Mouse (Mus musculus): ENCODE results near the gene 4833423E24Rik.

Gene 4833423E24Rik

DNA sequence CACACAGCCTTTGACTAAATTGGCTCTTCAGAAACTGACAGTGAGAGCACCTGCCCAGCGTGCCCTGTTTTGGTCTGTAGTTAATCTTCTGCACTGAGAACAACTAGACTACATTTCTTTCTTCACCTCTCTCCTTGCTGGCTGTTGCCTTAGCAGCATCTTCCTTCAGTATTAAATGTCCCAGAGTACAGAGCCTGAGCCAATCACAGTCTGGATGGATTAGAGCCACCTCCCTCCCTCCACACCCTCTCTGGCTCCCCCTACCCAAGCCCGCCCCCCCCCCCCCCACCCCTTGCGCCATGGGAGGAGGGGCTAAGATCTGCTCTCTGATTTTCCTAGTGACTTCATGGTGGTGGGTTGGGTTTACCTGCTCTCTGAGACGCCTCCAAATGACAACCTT is at the start of gene 4833423E24Rik:
Gene 4833423E24Rik, minus strand, starts transcription at position 146 of the 400 bp plus-strand sequence.
- DNase-seq (ENCODE audit: low spot score): no peak

DNA sequence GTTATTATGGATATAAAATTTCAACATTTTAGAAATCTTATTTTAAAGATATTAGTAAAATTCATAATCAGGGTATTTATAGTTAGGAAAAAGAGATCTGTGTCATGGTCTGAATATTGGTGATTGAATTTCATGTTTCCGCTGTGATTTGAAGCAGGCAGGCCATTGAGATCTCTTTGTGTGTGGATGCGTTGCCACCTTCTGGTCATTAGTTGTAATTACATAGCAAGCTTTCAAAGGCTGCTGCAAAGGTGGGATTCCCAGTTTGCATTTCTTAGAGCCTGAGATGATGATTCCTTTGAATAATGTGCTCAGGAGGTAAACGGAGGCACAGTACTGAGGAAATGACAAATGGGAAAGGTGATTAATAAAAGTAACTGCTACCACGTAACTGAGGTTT is 42.4 kb upstream of the 4833423E24Rik start:
- DNase-seq (ENCODE audit: low spot score): peak; percentile 18

DNA sequence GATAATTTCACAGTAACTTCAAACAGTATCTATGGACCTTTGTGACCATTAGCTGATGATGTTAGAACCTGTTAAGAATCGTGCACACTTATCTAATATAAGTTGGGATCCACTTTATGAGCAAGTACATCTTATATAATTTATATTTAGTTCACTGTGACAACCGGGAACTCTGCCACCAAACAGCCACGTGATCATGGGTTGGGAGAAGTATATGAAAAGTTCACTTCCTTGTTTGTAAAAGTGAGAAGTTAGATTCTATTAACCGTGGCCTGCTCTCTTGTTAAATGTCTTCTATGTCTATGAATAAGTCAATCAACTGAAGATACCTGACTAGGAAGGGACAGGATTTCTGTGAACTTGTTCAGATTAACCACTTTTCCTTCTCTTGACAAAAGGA is 41.4 kb upstream of the 4833423E24Rik start:
- no peak for DNase-seq (ENCODE audit: low spot score)

DNA sequence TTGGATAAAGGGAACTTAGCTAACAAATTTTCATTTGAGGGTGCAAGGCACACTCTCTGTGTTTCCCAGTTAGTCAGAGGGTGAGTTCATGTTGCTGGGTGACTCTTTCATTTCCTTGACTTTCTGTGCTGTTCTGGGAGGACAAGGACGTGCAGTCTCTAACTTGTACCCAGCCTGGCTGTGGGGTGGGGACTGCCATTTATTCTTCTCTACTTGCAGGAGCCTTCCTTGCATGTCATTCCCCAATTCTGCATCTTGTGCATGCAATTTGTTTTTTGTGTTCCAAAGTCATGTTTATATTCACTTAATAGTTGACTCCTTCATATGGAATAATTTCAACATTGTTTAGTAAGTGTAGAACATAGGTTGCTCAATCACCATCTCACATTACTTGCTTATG is 36.0 kb upstream of the 4833423E24Rik start:
- DNase-seq (ENCODE audit: low spot score): no peak

DNA sequence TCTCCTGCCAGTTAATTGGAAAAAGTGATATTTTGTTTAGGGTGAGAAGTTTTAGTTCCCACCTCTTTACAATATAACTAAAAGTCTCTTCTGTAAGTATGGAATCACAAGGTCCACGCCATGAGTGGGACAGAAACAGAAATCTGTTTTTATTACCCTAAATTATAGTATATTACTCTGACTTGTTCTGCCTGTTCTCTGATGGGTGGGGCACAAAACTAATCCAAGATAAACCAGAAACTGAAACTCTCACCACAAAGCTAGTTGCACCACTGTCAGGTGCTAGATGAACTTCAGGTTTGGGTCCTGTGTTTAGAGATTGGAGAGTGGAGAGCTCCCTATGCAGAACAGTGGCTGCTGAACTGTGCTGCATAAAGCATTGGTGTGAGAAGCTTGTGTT is 15.1 kb upstream of the 4833423E24Rik start:
- DNase-seq (ENCODE audit: low spot score): no peak

DNA sequence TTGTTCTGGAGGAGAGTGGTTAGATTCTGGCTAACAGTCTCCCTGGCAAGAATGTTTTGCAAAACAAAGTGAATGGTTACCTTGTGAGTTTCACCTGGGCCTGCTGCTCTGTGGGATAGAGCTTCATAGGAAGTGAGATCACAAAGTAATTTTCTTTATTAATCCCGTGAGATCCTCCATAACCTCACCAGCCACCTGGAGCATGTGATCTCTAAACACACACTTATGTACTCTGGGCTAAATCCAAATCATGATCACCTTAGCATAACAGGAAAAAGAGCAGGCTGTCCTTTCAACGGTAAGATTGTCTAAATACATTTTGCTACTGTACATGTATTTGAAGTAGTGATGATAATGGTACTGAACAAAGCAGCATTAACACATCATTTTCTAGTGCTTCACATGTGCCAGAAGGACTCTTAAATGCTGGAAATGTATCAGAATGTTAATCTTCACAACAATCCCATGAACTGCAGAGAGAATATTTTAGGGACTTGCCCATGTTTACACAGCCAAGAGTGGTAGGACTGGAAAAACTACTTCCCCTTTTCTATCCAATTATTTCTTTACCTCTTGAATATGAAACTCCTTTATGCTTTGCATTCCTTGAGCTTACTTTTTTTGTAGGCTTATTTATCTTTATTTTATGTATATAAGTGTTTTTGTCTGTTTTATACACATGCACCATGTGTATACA is 13.4 kb upstream of the 4833423E24Rik start:
- DNase-seq (ENCODE audit: low spot score): no peak

DNA sequence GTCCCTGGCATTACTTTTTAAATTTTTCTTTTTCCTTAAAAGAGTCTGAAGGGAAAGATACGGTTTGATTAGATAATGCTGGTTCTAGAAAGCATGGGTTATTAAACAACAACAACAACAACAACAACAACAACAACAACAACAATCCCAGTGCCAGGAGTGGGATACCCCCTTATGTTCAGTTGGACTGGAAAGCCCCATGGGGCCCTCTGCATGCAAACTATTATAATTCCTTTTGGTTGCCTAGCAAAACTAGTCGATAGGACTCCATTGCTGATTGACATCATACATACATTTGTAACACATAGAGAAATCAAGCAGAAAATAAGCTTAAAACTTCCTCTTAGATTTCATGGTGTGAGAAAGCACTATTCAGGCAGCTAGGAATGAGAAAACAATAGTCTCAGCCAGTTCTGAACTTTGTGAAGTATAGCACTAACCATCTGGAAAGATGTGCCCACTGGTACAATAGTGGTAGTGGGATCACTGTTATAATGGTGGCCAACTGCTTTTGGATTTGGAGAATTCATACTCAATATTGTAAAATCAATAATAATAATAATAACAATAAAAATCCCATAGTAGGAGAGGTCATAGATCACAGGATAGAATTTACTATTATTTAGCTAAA is 4.2 kb upstream of the 4833423E24Rik start:
- DNase-seq (ENCODE audit: low spot score): no peak

DNA sequence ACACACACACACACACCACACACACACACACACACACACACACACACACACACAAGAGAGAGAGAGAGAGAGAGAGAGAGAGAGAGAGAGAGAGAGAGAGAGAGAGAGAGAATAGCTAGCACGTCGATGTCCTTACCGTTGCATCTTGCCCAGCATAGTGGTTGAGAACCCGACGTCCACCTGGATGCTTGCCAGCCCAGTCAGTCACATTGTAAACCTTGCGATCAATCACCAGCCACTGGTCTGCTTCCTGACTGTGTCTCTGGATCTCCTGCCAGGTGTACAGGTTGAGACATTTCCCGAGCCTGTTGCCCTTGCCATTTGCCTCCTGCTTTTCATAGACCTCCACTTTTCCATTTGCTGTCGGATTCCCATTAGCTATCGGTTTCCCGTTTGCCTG is 532 bp downstream of the 4833423E24Rik start:
- DNase-seq (ENCODE audit: low spot score): no peak

DNA sequence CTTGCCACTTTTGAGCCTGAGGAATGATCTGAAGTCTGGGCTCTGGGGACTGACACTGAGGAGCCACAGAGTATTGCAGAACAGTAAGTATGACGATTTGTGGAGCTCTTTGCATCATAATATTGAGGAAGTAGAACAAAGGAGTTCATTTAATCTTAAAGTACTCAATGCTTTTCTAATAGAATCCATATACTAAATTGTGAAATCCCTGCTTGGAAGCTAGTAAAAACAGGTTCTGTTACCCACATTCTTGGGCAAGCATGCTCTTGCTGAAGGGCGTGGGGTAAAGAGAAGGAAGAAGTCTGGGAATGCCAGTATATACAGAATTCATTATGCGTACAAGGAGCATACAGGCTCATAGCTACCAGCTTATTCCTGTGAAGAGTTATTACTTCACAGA is 8.4 kb downstream of the 4833423E24Rik start:
- DNase-seq (ENCODE audit: low spot score): no peak

DNA sequence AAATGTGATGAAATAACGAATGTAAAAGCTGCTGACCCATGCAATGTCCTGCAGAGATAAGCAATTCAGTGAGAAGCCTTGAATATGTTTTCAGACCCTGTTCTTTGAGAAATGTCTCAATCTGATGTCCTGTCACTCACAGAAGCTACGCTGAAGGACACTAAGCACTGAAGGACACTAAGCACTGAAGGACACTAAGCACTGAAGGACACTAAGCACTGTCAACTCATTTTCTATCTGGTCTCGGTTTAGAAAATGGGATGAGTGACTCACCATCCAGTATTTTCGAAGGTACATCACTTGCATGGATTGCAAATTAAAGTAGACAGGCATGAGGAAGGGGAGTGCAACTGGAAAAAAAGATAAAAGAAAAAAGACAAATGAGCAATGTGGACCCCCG is 28.4 kb downstream of the 4833423E24Rik start:
- DNase-seq (ENCODE audit: low spot score): no peak

DNA sequence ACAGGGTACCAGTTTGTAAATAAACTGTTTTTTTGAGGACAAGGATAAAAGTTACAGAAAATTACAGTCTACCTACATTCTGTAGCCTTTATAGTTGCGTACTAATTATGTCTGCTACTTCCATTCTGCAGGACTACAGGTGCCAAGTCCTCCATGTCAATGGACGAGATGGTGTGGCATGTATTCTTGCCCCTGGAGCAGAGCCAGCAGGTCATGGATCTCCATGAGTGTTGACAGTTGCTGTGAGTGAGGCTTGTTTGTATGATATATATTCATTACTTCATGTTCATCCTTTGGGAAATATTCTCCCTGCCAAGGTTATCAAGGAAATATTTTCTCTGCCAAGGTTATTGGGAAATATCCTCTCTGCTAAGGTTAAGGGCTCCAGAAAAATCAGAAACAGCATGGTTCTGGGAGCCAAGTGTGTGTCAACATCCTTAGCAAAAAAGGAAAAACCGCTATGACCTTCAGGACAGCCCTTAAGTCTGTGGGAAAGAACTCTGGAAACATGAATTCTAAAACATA is 52.0 kb downstream of the 4833423E24Rik start:
- no peak for DNase-seq (ENCODE audit: low spot score)

DNA sequence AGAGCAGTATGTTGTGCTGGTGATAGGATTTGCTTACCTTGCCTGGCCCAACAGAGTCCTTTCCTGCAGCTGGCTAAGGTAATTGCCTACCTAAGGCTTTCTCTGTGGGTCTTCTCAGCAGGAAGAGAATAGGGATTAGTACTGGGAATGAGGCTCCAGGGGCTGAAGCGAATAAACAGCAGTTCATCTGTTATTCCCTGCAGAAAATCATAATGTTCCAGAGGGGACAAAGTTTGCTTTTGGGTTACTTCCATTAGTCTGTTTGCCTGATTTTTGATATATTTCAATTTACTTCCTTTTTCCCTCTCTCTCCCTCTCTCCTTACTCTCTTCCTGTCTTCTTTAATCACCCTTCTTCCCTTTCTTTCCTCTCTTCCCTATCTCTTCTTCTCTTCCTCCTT is 75.3 kb downstream of the 4833423E24Rik start, which contains the start of gene Olfr995:
Gene Olfr995, minus strand, starts transcription at position 101 of the 400 bp plus-strand sequence.
- no peak for DNase-seq (ENCODE audit: low spot score)

DNA sequence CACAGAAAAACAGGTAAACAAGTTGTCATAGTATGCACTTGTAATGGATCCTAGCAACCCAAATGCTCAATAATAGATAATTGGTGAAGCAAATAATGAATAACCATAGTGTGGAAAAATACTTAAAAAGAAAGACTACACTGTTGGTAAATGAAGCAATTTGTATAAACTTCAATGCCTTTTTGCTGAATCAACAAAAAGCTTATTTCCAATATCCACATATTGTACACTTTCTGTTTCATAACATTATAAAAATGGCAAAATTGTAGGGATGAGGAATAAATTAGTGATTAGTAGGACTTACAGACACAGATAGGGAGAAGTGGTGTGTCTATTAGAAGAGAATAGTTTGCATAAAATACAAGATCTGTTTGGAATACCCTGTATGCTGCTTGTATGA is 76.3 kb downstream of the 4833423E24Rik start:
- no peak for DNase-seq (ENCODE audit: low spot score)

DNA sequence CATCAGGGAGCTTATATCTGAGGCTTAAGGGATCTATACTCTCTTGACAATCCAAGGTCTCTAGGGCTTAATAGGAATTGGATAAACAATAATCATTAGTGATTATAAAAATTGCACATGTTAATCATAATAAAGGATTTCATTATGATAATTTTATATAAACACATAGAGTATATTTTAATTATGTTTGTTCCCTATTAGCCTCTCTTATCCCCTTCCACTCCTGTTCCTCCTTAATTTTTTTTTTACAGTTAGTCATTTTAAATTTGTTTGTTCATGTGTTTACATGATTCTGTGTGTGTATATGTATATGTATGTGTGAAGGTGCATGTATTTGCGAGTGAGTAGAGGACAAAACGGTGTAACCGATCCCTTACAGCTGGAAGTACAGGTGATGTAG is 82.5 kb downstream of the 4833423E24Rik start, which contains the start of gene Olfr994:
Gene Olfr994, minus strand, starts transcription at position 101 of the 400 bp plus-strand sequence.
- no peak for DNase-seq (ENCODE audit: low spot score)

Measured in ovary, postnatal 14 days (tissue).